Mouse (Mus musculus): Measurements from ENCODE around the gene Hhatl. TPM values are rescaled to one million over a fixed set of nuclear protein-coding genes. Genes with fewer than 3 reads are reported as not detected.

The Hhatl gene
- polyA plus RNA-seq, 1 experiment from 2014 or later = 4.3 TPM

GRCm38 (mm10) chr9:121786359-121786758, 5.9 kb downstream of the Hhatl start:
- Histone ChIP-seq H3K9ac (ENCODE audit: low read length) (no peak overlapping the region), H3K9me3 (replicated peaks; ENCODE audit: control insufficient read depth, low read length) (no peaks in the 10 kb centered on the region), H3K36me3 (ENCODE audit: control insufficient read depth, insufficient read depth, low read length) (no peaks in the 10 kb centered on the region), H3K27me3 (ENCODE audit: control insufficient read depth, insufficient read depth, low read length) (no peaks in the 10 kb centered on the region), H3K4me2 (ENCODE audit: low read depth, low read length) (no peak overlapping the region), H3K4me1 (ENCODE audit: control insufficient read depth, insufficient read depth, low read length) (no peaks in the 10 kb centered on the region), H3K27ac (ENCODE audit: low read length) (no peak overlapping the region), H3K4me3 (replicated peaks; ENCODE audit: low read length) (no peak overlapping the region)
- ATAC-seq (ENCODE audit: insufficient read depth, low FRiP score) = no peak
- 72% methylated on average over 2 of the region's 2 CpGs for WGBS

- H3K4me3 ChIP-seq (replicated peaks; ENCODE audit: low read length) = no peak overlapping the region
- H3K27ac ChIP-seq (ENCODE audit: low read length) = no peak overlapping the region
- WGBS = 85% methylated on average over 8 of the region's 8 CpGs
- ATAC-seq (ENCODE audit: insufficient read depth, low FRiP score) = no peak
- H3K4me2 ChIP-seq (ENCODE audit: low read depth, low read length) = no peak overlapping the region
- no peaks in the 10 kb centered on the region for H3K36me3 ChIP-seq (ENCODE audit: control insufficient read depth, insufficient read depth, low read length)
- H3K27me3 ChIP-seq (ENCODE audit: control insufficient read depth, insufficient read depth, low read length) = no peaks in the 10 kb centered on the region; the same call in 1 of the 2 replicates
- no peaks in the 10 kb centered on the region for H3K4me1 ChIP-seq (ENCODE audit: control insufficient read depth, insufficient read depth, low read length)
- H3K9me3 ChIP-seq (replicated peaks; ENCODE audit: control insufficient read depth, low read length) = no peaks in the 10 kb centered on the region
- H3K9ac ChIP-seq (ENCODE audit: low read length) = no peak overlapping the region
Measured at GRCm38 (mm10) chr9:121785261-121785660, 7.0 kb downstream of the Hhatl start.

GRCm38 (mm10) chr9:121784801-121785200, 7.5 kb downstream of the Hhatl start:
- H3K4me2 ChIP-seq (ENCODE audit: low read depth, low read length) = no peak overlapping the region
- no peaks in the 10 kb centered on the region for H3K9me3 ChIP-seq (replicated peaks; ENCODE audit: control insufficient read depth, low read length)
- no peaks in the 10 kb centered on the region for H3K4me1 ChIP-seq (ENCODE audit: control insufficient read depth, insufficient read depth, low read length)
- ATAC-seq (ENCODE audit: insufficient read depth, low FRiP score) = no peak
- no peak overlapping the region for H3K27ac ChIP-seq (ENCODE audit: low read length)
- WGBS = 80% methylated on average over 12 of the region's 12 CpGs
- H3K27me3 ChIP-seq (ENCODE audit: control insufficient read depth, insufficient read depth, low read length) = no peaks in the 10 kb centered on the region; the same call in 1 of the 2 replicates
- H3K4me3 ChIP-seq (replicated peaks; ENCODE audit: low read length) = no peak overlapping the region
- no peak overlapping the region for H3K9ac ChIP-seq (ENCODE audit: low read length)
- H3K36me3 ChIP-seq (ENCODE audit: control insufficient read depth, insufficient read depth, low read length) = no peaks in the 10 kb centered on the region

- peaks cover 6% of the 10 kb centered on the region; the same call in 1 of the 2 replicates for H3K4me1 ChIP-seq (ENCODE audit: control insufficient read depth, insufficient read depth, low read length)
- H3K27me3 ChIP-seq (ENCODE audit: control insufficient read depth, insufficient read depth, low read length) = peaks cover 34% of the 10 kb centered on the region
- H3K27ac ChIP-seq (ENCODE audit: low read length) = no peak overlapping the region
- H3K4me2 ChIP-seq (ENCODE audit: low read depth, low read length) = peak overlapping the region; percentile 61
- peak overlapping the region; percentile 40; the same call in 1 of the 2 replicates for H3K9ac ChIP-seq (ENCODE audit: low read length)
- ATAC-seq (ENCODE audit: insufficient read depth, low FRiP score) = no peak
- H3K36me3 ChIP-seq (ENCODE audit: control insufficient read depth, insufficient read depth, low read length) = no peaks in the 10 kb centered on the region
- peak overlapping the region; percentile 36 for H3K4me3 ChIP-seq (replicated peaks; ENCODE audit: low read length)
- no peaks in the 10 kb centered on the region for H3K9me3 ChIP-seq (replicated peaks; ENCODE audit: control insufficient read depth, low read length)
- WGBS = 9% methylated on average over 54 of the region's 54 CpGs
Measured at GRCm38 (mm10) chr9:121778066-121778624, 14.2 kb downstream of the Hhatl start.

- H3K27me3 ChIP-seq (ENCODE audit: control insufficient read depth, insufficient read depth, low read length) = peaks cover 34% of the 10 kb centered on the region
Measured at GRCm38 (mm10) chr9:121777484-121778065, 14.7 kb downstream of the Hhatl start, which contains the start of gene Klhl40. TSS of gene Klhl40 (plus strand) at chr9:121777607.

GRCm38 (mm10) chr9:121776511-121776910, 15.8 kb downstream of the Hhatl start:
- no peak overlapping the region for H3K4me3 ChIP-seq (replicated peaks; ENCODE audit: low read length)
- no peaks in the 10 kb centered on the region for H3K36me3 ChIP-seq (ENCODE audit: control insufficient read depth, insufficient read depth, low read length)
- H3K27ac ChIP-seq (ENCODE audit: low read length) = no peak overlapping the region
- no peaks in the 10 kb centered on the region for H3K9me3 ChIP-seq (replicated peaks; ENCODE audit: control insufficient read depth, low read length)
- ATAC-seq (ENCODE audit: insufficient read depth, low FRiP score) = no peak
- no peak overlapping the region for H3K4me2 ChIP-seq (ENCODE audit: low read depth, low read length)
- peaks cover 6% of the 10 kb centered on the region; the same call in 1 of the 2 replicates for H3K4me1 ChIP-seq (ENCODE audit: control insufficient read depth, insufficient read depth, low read length)
- peaks cover 34% of the 10 kb centered on the region for H3K27me3 ChIP-seq (ENCODE audit: control insufficient read depth, insufficient read depth, low read length)
- 79% methylated on average over 7 of the region's 7 CpGs for WGBS
- H3K9ac ChIP-seq (ENCODE audit: low read length) = no peak overlapping the region

More at GRCm38 (mm10) chr9:121777484-121778065, 14.7 kb downstream of the Hhatl start, which contains the start of gene Klhl40:
- Histone ChIP-seq H3K27ac (ENCODE audit: low read length) (no peak within 1 kb of the TSS), H3K9ac (ENCODE audit: low read length) (peak within 1 kb of the TSS; percentile 40; the same call in 1 of the 2 replicates), H3K9me3 (replicated peaks; ENCODE audit: control insufficient read depth, low read length) (no peaks in the 10 kb centered on the region), H3K4me3 (replicated peaks; ENCODE audit: low read length) (peak within 1 kb of the TSS; percentile 36), H3K4me2 (ENCODE audit: low read depth, low read length) (peak within 1 kb of the TSS; percentile 61), H3K4me1 (ENCODE audit: control insufficient read depth, insufficient read depth, low read length) (peaks cover 6% of the 10 kb centered on the region; the same call in 1 of the 2 replicates), H3K36me3 (ENCODE audit: control insufficient read depth, insufficient read depth, low read length) (no peaks in the 10 kb centered on the region)
- 16% methylated on average over 30 of the region's 30 CpGs for WGBS
- 0 out of 2 replicates have a peak, but pooled peaks have one; percentile 23 for ATAC-seq (ENCODE audit: insufficient read depth, low FRiP score)

GRCm38 (mm10) chr9:121775951-121776350, 16.4 kb downstream of the Hhatl start:
- Histone ChIP-seq H3K4me1 (ENCODE audit: control insufficient read depth, insufficient read depth, low read length) (peaks cover 6% of the 10 kb centered on the region; the same call in 1 of the 2 replicates), H3K27ac (ENCODE audit: low read length) (no peak overlapping the region), H3K4me3 (replicated peaks; ENCODE audit: low read length) (no peak overlapping the region), H3K36me3 (ENCODE audit: control insufficient read depth, insufficient read depth, low read length) (no peaks in the 10 kb centered on the region), H3K9ac (ENCODE audit: low read length) (no peak overlapping the region), H3K9me3 (replicated peaks; ENCODE audit: control insufficient read depth, low read length) (no peaks in the 10 kb centered on the region), H3K27me3 (ENCODE audit: control insufficient read depth, insufficient read depth, low read length) (peaks cover 34% of the 10 kb centered on the region), H3K4me2 (ENCODE audit: low read depth, low read length) (no peak overlapping the region)
- ATAC-seq (ENCODE audit: insufficient read depth, low FRiP score) = no peak
- WGBS = 77% methylated on average over 10 of the region's 10 CpGs

- no peak overlapping the region for H3K4me2 ChIP-seq (ENCODE audit: low read depth, low read length)
- ATAC-seq (ENCODE audit: insufficient read depth, low FRiP score) = no peak
- no peak overlapping the region for H3K9ac ChIP-seq (ENCODE audit: low read length)
- peaks cover 17% of the 10 kb centered on the region for H3K27me3 ChIP-seq (ENCODE audit: control insufficient read depth, insufficient read depth, low read length)
- no peak overlapping the region for H3K27ac ChIP-seq (ENCODE audit: low read length)
- H3K4me3 ChIP-seq (replicated peaks; ENCODE audit: low read length) = no peak overlapping the region
- no peaks in the 10 kb centered on the region for H3K9me3 ChIP-seq (replicated peaks; ENCODE audit: control insufficient read depth, low read length)
- 61% methylated on average over 5 of the region's 5 CpGs for WGBS
- no peaks in the 10 kb centered on the region; the same call in 1 of the 2 replicates for H3K4me1 ChIP-seq (ENCODE audit: control insufficient read depth, insufficient read depth, low read length)
- peaks cover 3% of the 10 kb centered on the region; the same call in 1 of the 2 replicates for H3K36me3 ChIP-seq (ENCODE audit: control insufficient read depth, insufficient read depth, low read length)
Measured at GRCm38 (mm10) chr9:121772412-121772811, 19.9 kb downstream of the Hhatl start.

- H3K9me3 ChIP-seq (replicated peaks; ENCODE audit: control insufficient read depth, low read length) = no peaks in the 10 kb centered on the region
- H3K27me3 ChIP-seq (ENCODE audit: control insufficient read depth, insufficient read depth, low read length) = no peaks in the 10 kb centered on the region
- H3K4me1 ChIP-seq (ENCODE audit: control insufficient read depth, insufficient read depth, low read length) = peaks cover 11% of the 10 kb centered on the region
- H3K36me3 ChIP-seq (ENCODE audit: control insufficient read depth, insufficient read depth, low read length) = peaks cover 18% of the 10 kb centered on the region
- H3K4me3 ChIP-seq (replicated peaks; ENCODE audit: low read length) = no peak overlapping the region
- H3K4me2 ChIP-seq (ENCODE audit: low read depth, low read length) = no peak overlapping the region
- no peak overlapping the region for H3K27ac ChIP-seq (ENCODE audit: low read length)
- no peak for ATAC-seq (ENCODE audit: insufficient read depth, low FRiP score)
- no peak overlapping the region for H3K9ac ChIP-seq (ENCODE audit: low read length)
- 85% methylated on average over 16 of the region's 16 CpGs for WGBS
Measured at GRCm38 (mm10) chr9:121765166-121765855, 27.0 kb downstream of the Hhatl start.
